Mouse (Mus musculus): ENCODE measurements at regions not wholly inside any gene's neighbourhood (a gene's known extent, or its start where the extent isn't known, plus 50 kb on each side); places are given as distances from the start of the nearest gene placed in this dataset.

- Histone ChIP-seq H3K27ac (no peak overlapping the region), H3K4me3 (no peak overlapping the region)
- no peak for TF ChIP-seq CTCF (IDR thresholded peaks at IDR 0.05)
- intact Hi-C loops (cut with DNase I) = no loop called here
- no peak for DNase-seq
Observed at GRCm38 (mm10) chr10:29725319-29725718, 189.7 kb upstream of the Rspo3 start.

- no peak overlapping the region for H3K4me3 ChIP-seq
- no peak overlapping the region for H3K27ac ChIP-seq
- no peak for TF ChIP-seq CTCF (IDR thresholded peaks at IDR 0.05)
- intact Hi-C loops (cut with DNase I) = no loop called here
- no peak for DNase-seq
Observed at GRCm38 (mm10) chr10:29710967-29711366, 175.3 kb upstream of the Rspo3 start.

- H3K4me3 ChIP-seq = no peak overlapping the region
- no peak for DNase-seq
- intact Hi-C loops (cut with DNase I) = no loop called here
- no peak overlapping the region for H3K27ac ChIP-seq
- no peak for TF ChIP-seq CTCF (IDR thresholded peaks at IDR 0.05)
Observed at GRCm38 (mm10) chr10:29708653-29709052, 173.0 kb upstream of the Rspo3 start.

GRCm38 (mm10) chr10:29693009-29693935 lies 157.6 kb upstream of the Rspo3 start:
- no peak for DNase-seq
- no peak for TF ChIP-seq CTCF (IDR thresholded peaks at IDR 0.05)
- Histone ChIP-seq H3K27ac (no peak overlapping the region), H3K4me3 (no peak overlapping the region)
- intact Hi-C loops (cut with DNase I) = no loop called here

- Histone ChIP-seq H3K27ac (no peak overlapping the region), H3K4me3 (no peak overlapping the region)
- no peak for DNase-seq
- intact Hi-C loops (cut with DNase I) = no loop called here
- no peak for TF ChIP-seq CTCF (IDR thresholded peaks at IDR 0.05)
Observed at GRCm38 (mm10) chr10:29689529-29689928, 153.9 kb upstream of the Rspo3 start.

- intact Hi-C loops (cut with DNase I) = no loop called here
- DNase-seq = no peak
- no peak overlapping the region for H3K27ac ChIP-seq
- no peak for TF ChIP-seq CTCF (IDR thresholded peaks at IDR 0.05)
- H3K4me3 ChIP-seq = no peak overlapping the region
Observed at GRCm38 (mm10) chr10:29686982-29687381, 151.3 kb upstream of the Rspo3 start.

GRCm38 (mm10) chr10:29674377-29674776 lies 138.7 kb upstream of the Rspo3 start:
- Histone ChIP-seq H3K4me3 (no peak overlapping the region), H3K27ac (no peak overlapping the region)
- no peak for DNase-seq
- TF ChIP-seq CTCF (IDR thresholded peaks at IDR 0.05) = no peak
- intact Hi-C loops (cut with DNase I) = no loop called here

- intact Hi-C loops (cut with DNase I) = no loop called here
- Histone ChIP-seq H3K27ac (no peak overlapping the region), H3K4me3 (no peak overlapping the region)
- no peak for TF ChIP-seq CTCF (IDR thresholded peaks at IDR 0.05)
- no peak for DNase-seq
Observed at GRCm38 (mm10) chr10:29661752-29662151, 126.1 kb upstream of the Rspo3 start.

- intact Hi-C loops (cut with DNase I) = no loop called here
- no peak for TF ChIP-seq CTCF (IDR thresholded peaks at IDR 0.05)
- no peak overlapping the region for H3K4me3 ChIP-seq
- no peak overlapping the region for H3K27ac ChIP-seq
- DNase-seq = no peak
Observed at GRCm38 (mm10) chr10:29640249-29640648, 104.6 kb upstream of the Rspo3 start.

GRCm38 (mm10) chr10:29635828-29636227 lies 100.2 kb upstream of the Rspo3 start:
- intact Hi-C loops (cut with DNase I) = no loop called here
- TF ChIP-seq CTCF (IDR thresholded peaks at IDR 0.05) = no peak
- H3K27ac ChIP-seq = no peak overlapping the region
- H3K4me3 ChIP-seq = no peak overlapping the region
- no peak for DNase-seq

GRCm38 (mm10) chr10:29595455-29595854 lies 59.8 kb upstream of the Rspo3 start:
- TF ChIP-seq CTCF (IDR thresholded peaks at IDR 0.05) = no peak
- Histone ChIP-seq H3K4me3 (no peak overlapping the region), H3K27ac (no peak overlapping the region)
- DNase-seq = no peak
- intact Hi-C loops (cut with DNase I) = no loop called here

GRCm38 (mm10) chr10:29594969-29595368 lies 59.3 kb upstream of the Rspo3 start:
- intact Hi-C loops (cut with DNase I) = no loop called here
- TF ChIP-seq CTCF (IDR thresholded peaks at IDR 0.05) = no peak
- Histone ChIP-seq H3K4me3 (no peak overlapping the region), H3K27ac (no peak overlapping the region)
- DNase-seq = no peak

- no peak for TF ChIP-seq CTCF (IDR thresholded peaks at IDR 0.05)
Observed at GRCm38 (mm10) chr10:29592906-29593305, 57.2 kb upstream of the Rspo3 start.

GRCm38 (mm10) chr10:29590187-29590586 lies 54.5 kb upstream of the Rspo3 start:
- Histone ChIP-seq H3K27ac (no peak overlapping the region), H3K4me3 (no peak overlapping the region)
- DNase-seq = no peak
- no peak for TF ChIP-seq CTCF (IDR thresholded peaks at IDR 0.05)
- intact Hi-C loops (cut with DNase I) = no loop called here

More at GRCm38 (mm10) chr10:29592906-29593305, 57.2 kb upstream of the Rspo3 start:
- Histone ChIP-seq H3K4me3 (no peak overlapping the region), H3K27ac (no peak overlapping the region)
- intact Hi-C loops (cut with DNase I) = no loop called here
- no peak for DNase-seq
